Mouse (Mus musculus) C2C12 (cell line): ENCODE data around the gene Treml2. TPM values are rescaled to one million over a fixed set of nuclear protein-coding genes. Genes with fewer than 3 reads are reported as not detected.

Experiments
- H3K27me3 ChIP-seq: one replicate; pipeline ENCODE4 v1.6.1; 2011; ENCODE audit not compliant: control insufficient read depth, insufficient read depth, insufficient read length
- H3K36me3 ChIP-seq: one replicate; pipeline ENCODE4 v1.6.1; 2011; ENCODE audit not compliant: control insufficient read depth, insufficient read depth
- H3K4me3 ChIP-seq: one replicate; pipeline ENCODE4 v1.5.1; 2011; ENCODE audit warnings: mild to moderate bottlenecking, control low read depth; ENCODE audit not compliant: poor library complexity, insufficient read depth, severe bottlenecking
- H3K79me2 ChIP-seq: one replicate; pipeline ENCODE4 v1.6.1; 2011; ENCODE audit not compliant: control insufficient read depth, insufficient read depth
- H3K79me3 ChIP-seq: one replicate; pipeline ENCODE4 v1.6.1; 2011; ENCODE audit warnings: low read depth, control low read depth
- H3ac ChIP-seq: one replicate; pipeline ENCODE3; 2011; ENCODE audit warnings: low read depth; ENCODE audit not compliant: control insufficient read depth, insufficient read length
- CEBPB ChIP-seq: IDR thresholded peaks from one replicate; pipeline ENCODE4 v1.6.1; 2011; ENCODE audit warnings: low read depth, mild to moderate bottlenecking, control low read depth, moderate library complexity
- CTCF ChIP-seq: IDR thresholded peaks from one replicate; pipeline ENCODE4 v1.5.1; 2011; ENCODE audit not compliant: control insufficient read depth, insufficient read depth, insufficient read length
- FOSL1 ChIP-seq: IDR thresholded peaks from one replicate; pipeline ENCODE4 v1.8.0; 2011; ENCODE audit warnings: mild to moderate bottlenecking, low read length; ENCODE audit not compliant: poor library complexity, insufficient read depth, severe bottlenecking
- MAX ChIP-seq: IDR thresholded peaks from one replicate; pipeline ENCODE4 v1.6.1; 2011; ENCODE audit warnings: mild to moderate bottlenecking, control low read depth
- MYOD1 ChIP-seq: IDR thresholded peaks from one replicate; pipeline ENCODE4 v1.6.1; 2011; ENCODE audit warnings: low read depth; ENCODE audit not compliant: control insufficient read depth, insufficient read length
- MYOG ChIP-seq: IDR thresholded peaks from one replicate; pipeline ENCODE4 v1.6.1; 2011; ENCODE audit not compliant: control insufficient read depth, insufficient read length; ENCODE audit errors: extremely low read depth
- USF1 ChIP-seq: IDR thresholded peaks from one replicate; pipeline ENCODE4 v1.6.1; 2011; ENCODE audit warnings: low read depth, mild to moderate bottlenecking, control low read depth, moderate library complexity
- polyA plus RNA-seq: library from polyadenylated mRNA; unstranded; fragments of >200 nt; fragmentation: generic; extraction: Trizol; gene quantifications from one replicate; pipeline ENCODE4 v1.2.1, GENCODE M21; 2012; ENCODE audit warnings: missing spikeins

Gene Treml2
- polyA plus RNA-seq, 1 experiment, result not detected

GRCm38 (mm10) chr17:48321279-48321678, 22.0 kb downstream of the Treml2 start:
- H3K27me3 ChIP-seq, result no peaks in the 10 kb centered on the region
- TF ChIP-seq MAX, result no peak
- TF ChIP-seq FOSL1, result no peak
- TF ChIP-seq USF1, result no peak
- TF ChIP-seq MYOD1, result no peak
- no peak for TF ChIP-seq CEBPB
- TF ChIP-seq CTCF, result no peak
- TF ChIP-seq MYOG, result no peak
- H3K36me3 ChIP-seq, result no peaks in the 10 kb centered on the region

DNA sequence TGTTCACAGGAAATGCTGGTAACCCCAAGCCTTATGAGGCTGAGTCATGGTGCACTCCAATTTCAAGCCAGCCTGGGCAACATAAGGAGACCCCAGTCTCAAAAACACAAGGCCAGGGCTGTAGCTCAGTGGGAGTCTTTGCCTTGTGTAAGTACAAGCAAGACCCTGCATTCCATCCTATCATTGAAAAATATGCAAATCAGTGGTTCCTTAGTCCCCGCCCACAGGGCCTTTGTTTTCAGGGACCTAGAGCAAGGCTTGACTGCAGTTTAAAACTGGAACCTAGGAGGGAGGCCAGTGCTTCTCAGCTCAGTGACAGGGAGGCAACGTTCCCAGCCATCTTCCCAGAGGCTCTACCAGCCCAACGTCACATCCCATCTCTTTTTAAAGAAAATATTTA, 23.9 kb downstream of the Treml2 start:
- H3K27me3 ChIP-seq, result no peaks in the 10 kb centered on the region
- TF ChIP-seq MAX (no peak), USF1 (no peak), MYOG (no peak), CEBPB (no peak), FOSL1 (no peak), MYOD1 (no peak), CTCF (no peak)
- H3K79me2 ChIP-seq, result no peaks in the 10 kb centered on the region

More at GRCm38 (mm10) chr17:48321279-48321678, 22.0 kb downstream of the Treml2 start:
- Histone ChIP-seq H3K79me2 (no peaks in the 10 kb centered on the region), H3K79me3 (no peaks in the 10 kb centered on the region), H3ac (no peak overlapping the region), H3K4me3 (no peak overlapping the region)

DNA sequence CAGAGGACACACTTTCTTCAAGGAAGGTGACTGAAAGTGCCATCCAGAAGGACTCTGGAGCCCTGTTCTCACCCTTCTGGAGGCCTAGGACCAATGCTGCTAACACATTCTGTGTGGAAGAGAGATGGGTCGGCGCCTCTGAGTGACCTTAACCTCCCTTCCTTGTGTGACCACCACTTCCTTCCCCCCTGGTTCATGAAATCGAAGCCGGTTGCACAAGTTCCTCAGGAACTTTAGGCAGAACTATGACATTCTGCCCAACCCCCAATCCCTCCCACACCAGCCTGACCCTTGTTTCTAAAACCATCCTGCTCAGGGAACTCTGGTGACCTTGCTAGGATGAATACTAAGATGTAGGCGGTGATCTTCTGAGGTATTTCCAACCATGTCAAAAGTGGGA, 25.0 kb downstream of the Treml2 start:
- no peaks in the 10 kb centered on the region for H3K79me2 ChIP-seq
- no peak overlapping the region for H3K4me3 ChIP-seq
- no peak overlapping the region for H3ac ChIP-seq
- H3K27me3 ChIP-seq, result no peaks in the 10 kb centered on the region
- no peaks in the 10 kb centered on the region for H3K36me3 ChIP-seq
- TF ChIP-seq MYOG (no peak), FOSL1 (no peak), MYOD1 (no peak), CTCF (no peak), USF1 (no peak), MAX (no peak), CEBPB (no peak)
- no peaks in the 10 kb centered on the region for H3K79me3 ChIP-seq

More for the DNA sequence above, 23.9 kb downstream of the Treml2 start:
- Histone ChIP-seq H3K36me3 (no peaks in the 10 kb centered on the region), H3K4me3 (no peak overlapping the region), H3K79me3 (no peaks in the 10 kb centered on the region), H3ac (no peak overlapping the region)

DNA sequence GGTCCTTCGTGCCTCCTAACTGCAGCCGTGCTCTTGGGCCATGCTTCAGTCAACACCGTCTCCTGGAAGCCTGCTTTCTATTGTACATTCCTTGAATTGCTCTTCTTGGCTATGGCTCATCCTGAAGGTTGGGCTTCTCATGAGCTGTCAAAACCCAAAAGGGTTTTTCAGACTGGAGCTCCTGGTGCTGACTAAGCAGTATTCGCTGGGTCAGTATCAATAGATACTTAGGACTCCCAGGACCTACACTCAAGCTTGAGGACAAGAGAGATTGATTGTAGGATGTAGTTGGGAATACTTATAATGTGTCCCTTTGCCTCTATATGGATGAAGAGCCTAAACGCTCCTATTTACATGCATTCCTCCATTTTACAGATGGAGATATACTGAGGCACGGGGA, 25.8 kb downstream of the Treml2 start:
- no peaks in the 10 kb centered on the region for H3K79me3 ChIP-seq
- no peaks in the 10 kb centered on the region for H3K36me3 ChIP-seq
- no peaks in the 10 kb centered on the region for H3K27me3 ChIP-seq
- no peaks in the 10 kb centered on the region for H3K79me2 ChIP-seq
- no peak for TF ChIP-seq FOSL1
- TF ChIP-seq USF1, result no peak
- no peak for TF ChIP-seq MAX
- TF ChIP-seq MYOD1, result no peak
- TF ChIP-seq CEBPB, result no peak
- no peak for TF ChIP-seq CTCF
- TF ChIP-seq MYOG, result no peak
- no peak overlapping the region for H3ac ChIP-seq
- H3K4me3 ChIP-seq, result no peak overlapping the region

- H3K79me2 ChIP-seq, result no peaks in the 10 kb centered on the region
- no peak overlapping the region for H3ac ChIP-seq
- H3K27me3 ChIP-seq, result no peaks in the 10 kb centered on the region
- no peak overlapping the region for H3K4me3 ChIP-seq
- no peak for TF ChIP-seq USF1
- TF ChIP-seq CEBPB, result no peak
- no peak for TF ChIP-seq MYOG
- no peak for TF ChIP-seq MAX
- no peak for TF ChIP-seq MYOD1
- TF ChIP-seq FOSL1, result no peak
- TF ChIP-seq CTCF, result no peak
- H3K36me3 ChIP-seq, result no peaks in the 10 kb centered on the region
- H3K79me3 ChIP-seq, result no peaks in the 10 kb centered on the region
These were observed 26.3 kb downstream of the Treml2 start for GRCm38 (mm10) chr17:48325638-48326037.

DNA sequence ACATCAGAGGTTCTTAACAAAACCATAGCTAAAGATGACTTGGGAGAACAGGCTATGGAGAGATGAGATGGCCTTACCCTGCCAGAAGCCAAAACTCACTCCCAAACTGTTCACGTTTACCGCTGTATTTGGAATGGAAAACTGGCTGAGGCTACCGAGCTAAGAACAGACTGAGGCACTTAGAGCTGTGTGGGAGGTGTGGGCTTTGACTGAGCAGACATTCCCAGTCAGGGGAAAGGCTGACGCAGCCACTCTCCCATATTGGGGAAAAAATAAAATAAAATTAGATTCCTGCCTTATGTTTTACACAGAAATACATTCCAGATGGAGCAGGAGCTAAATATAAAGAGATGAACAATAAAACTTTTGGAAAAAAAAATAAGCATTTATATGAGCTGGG, 27.4 kb downstream of the Treml2 start:
- no peaks in the 10 kb centered on the region for H3K79me2 ChIP-seq
- H3K4me3 ChIP-seq, result no peak overlapping the region
- H3K79me3 ChIP-seq, result no peaks in the 10 kb centered on the region
- H3K27me3 ChIP-seq, result no peaks in the 10 kb centered on the region
- TF ChIP-seq CTCF, result no peak
- TF ChIP-seq USF1, result no peak
- no peak for TF ChIP-seq FOSL1
- TF ChIP-seq MAX, result no peak
- TF ChIP-seq MYOG, result no peak
- no peak for TF ChIP-seq MYOD1
- no peak for TF ChIP-seq CEBPB
- H3K36me3 ChIP-seq, result no peaks in the 10 kb centered on the region
- no peak overlapping the region for H3ac ChIP-seq
